In the genomic region with DNA sequence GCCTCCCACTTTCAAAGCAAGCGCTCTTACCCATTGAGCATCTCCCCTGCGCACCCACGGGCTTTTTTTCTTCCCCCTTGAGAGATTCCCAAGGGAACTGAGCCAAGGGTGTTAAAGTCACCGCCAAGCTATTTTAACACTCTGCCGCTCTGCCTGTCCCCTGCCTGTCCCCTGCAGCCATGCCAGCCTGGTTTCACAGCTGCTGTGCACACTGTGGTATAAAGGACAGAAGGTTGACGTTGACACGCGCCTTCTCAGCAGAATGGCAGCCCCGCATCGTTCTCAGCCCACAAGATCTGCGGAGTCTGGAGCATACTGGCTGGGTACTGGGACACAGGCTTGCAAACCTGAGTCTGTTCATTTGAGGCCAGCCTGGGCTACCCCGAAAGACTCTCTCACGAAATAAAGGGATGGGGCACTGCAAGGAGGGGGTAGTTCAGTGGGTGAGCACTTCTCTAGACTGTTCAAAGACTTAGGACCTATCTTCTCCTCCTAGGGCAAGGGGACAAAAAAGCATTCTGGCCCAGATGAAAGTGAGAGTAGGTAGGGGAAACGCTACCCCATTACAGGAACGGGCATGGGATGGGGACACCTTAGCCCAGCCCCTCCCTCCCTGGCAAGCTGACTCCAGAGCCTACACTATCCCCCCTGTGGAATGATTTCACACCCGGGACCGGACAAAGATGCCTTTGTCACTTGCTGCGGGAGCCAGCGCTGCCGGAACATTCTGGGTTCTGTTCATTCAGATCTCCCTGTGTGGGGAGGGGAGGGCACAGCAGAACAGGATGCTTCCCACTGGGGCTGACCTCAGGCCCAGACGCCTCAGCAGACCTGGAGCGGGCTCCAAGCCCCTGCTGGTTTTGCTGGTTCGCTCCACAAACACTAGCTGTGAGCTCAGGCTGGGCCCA, we compare ENCODE assay signal across 9 mouse cellular contexts. TPM values are rescaled to one million over a fixed set of nuclear protein-coding genes. Genes with fewer than 3 reads are reported as not detected.
DNase-seq lines count a peak whose midpoint lies in the region; ATAC-seq and TF ChIP-seq lines count a peak whose summit lies in the region.
"Had no signal": no experiment of that assay in that cellular context is flagged by ENCODE, and none has a peak within 500 bp of the region (broad histone marks: within the 10 kb centered on the region; RNA-seq: fewer than 3 reads in every experiment).

No protein-coding gene starts in this region.

- no peaks in the 10 kb centered on the region for H3K27me3 ChIP-seq in heart, embryonic 11.5 days (ENCODE audit: control insufficient read depth, insufficient read depth, low read length)
- H3K27me3 ChIP-seq in hindbrain, embryonic 12.5 days = no peaks in the 10 kb centered on the region
- no peaks in the 10 kb centered on the region for H3K27me3 ChIP-seq in midbrain, embryonic 11.5 days (ENCODE audit: control insufficient read depth, insufficient read depth, low read length)

- H3K4me3 ChIP-seq in heart, embryonic 11.5 days (ENCODE audit: low read depth, low read length) = no peak overlapping the region
- H3K4me3 ChIP-seq in hindbrain, embryonic 12.5 days = no peak overlapping the region
- no peak overlapping the region for H3K4me3 ChIP-seq in midbrain, embryonic 11.5 days (ENCODE audit: low read depth, low read length)
- no peak overlapping the region for H3K4me3 ChIP-seq in lung, adult 2 months (replicated peaks; ENCODE audit: extremely low read depth, low read depth, low read length)

- ATAC-seq in heart, embryonic 11.5 days (replicated peaks; ENCODE audit: insufficient number of reproducible peaks, low FRiP score, low TSS enrichment) = no peak
- ATAC-seq in hindbrain, embryonic 12.5 days (ENCODE audit: low FRiP score) = peak; percentile 64
- ATAC-seq in midbrain, embryonic 11.5 days (ENCODE audit: low FRiP score) = 0 out of 2 replicates have a peak, but pooled peaks have one; percentile 27
- no peak for ATAC-seq in erythroblast, adult 5-6 weeks (replicated peaks; ENCODE audit: low FRiP score, poor library complexity, severe bottlenecking)

- H3K9me3 ChIP-seq in heart, embryonic 11.5 days (replicated peaks; ENCODE audit: control insufficient read depth, low read length) = no peaks in the 10 kb centered on the region
- no peaks in the 10 kb centered on the region for H3K9me3 ChIP-seq in hindbrain, embryonic 12.5 days (replicated peaks)
- no peaks in the 10 kb centered on the region for H3K9me3 ChIP-seq in midbrain, embryonic 11.5 days (ENCODE audit: control insufficient read depth, low read length)

- DNase-seq in heart, adult 11 months = peak; percentile 93
- peak; percentile 31 for DNase-seq in fibroblast of lung, adult 2 months (ENCODE audit: low read depth)
- no peak for DNase-seq in midbrain, embryonic 11.5 days (ENCODE audit: low spot score, missing footprints)
- DNase-seq in adrenal gland, adult 2 months = no peak
- no peak for DNase-seq in lung, adult 2 months

- no peaks in the 10 kb centered on the region for H3K36me3 ChIP-seq in heart, embryonic 11.5 days (ENCODE audit: control insufficient read depth, insufficient read depth, low read length)
- peaks cover 7% of the 10 kb centered on the region; the same call in 1 of the 2 replicates for H3K36me3 ChIP-seq in hindbrain, embryonic 12.5 days
- 0 out of 2 replicates have a peak, but pooled peaks cover 3% of the 10 kb centered on the region for H3K36me3 ChIP-seq in midbrain, embryonic 11.5 days (ENCODE audit: control insufficient read depth, insufficient read depth, low read length)

- TF ChIP-seq POLR2A in lung, adult 2 months (IDR thresholded peaks at IDR 0.05; ENCODE audit: borderline replicate concordance, extremely low read depth, low read depth, low read length) = no peak

- H3K4me1 ChIP-seq in heart, embryonic 11.5 days (ENCODE audit: control insufficient read depth, insufficient read depth, low read length) = peaks cover 8% of the 10 kb centered on the region
- H3K4me1 ChIP-seq in hindbrain, embryonic 12.5 days = peaks cover 41% of the 10 kb centered on the region
- peaks cover 11% of the 10 kb centered on the region; the same call in 1 of the 2 replicates for H3K4me1 ChIP-seq in midbrain, embryonic 11.5 days (ENCODE audit: control insufficient read depth, insufficient read depth, low read length)
- no peaks in the 10 kb centered on the region for H3K4me1 ChIP-seq in lung, adult 2 months (ENCODE audit: control insufficient read depth, insufficient read depth, low read length)

- no peak overlapping the region for H3K9ac ChIP-seq in heart, embryonic 11.5 days (ENCODE audit: low read depth, low read length)
- H3K9ac ChIP-seq in hindbrain, embryonic 12.5 days = no peak overlapping the region
- no peak overlapping the region for H3K9ac ChIP-seq in midbrain, embryonic 11.5 days (ENCODE audit: low read length)

- H3K4me2 ChIP-seq in heart, embryonic 11.5 days = no peak overlapping the region
- no peak overlapping the region for H3K4me2 ChIP-seq in hindbrain, embryonic 12.5 days (replicated peaks)
- no peak overlapping the region for H3K4me2 ChIP-seq in midbrain, embryonic 11.5 days

- no peak for TF ChIP-seq CTCF in lung, adult 2 months (IDR thresholded peaks at IDR 0.05; ENCODE audit: insufficient read depth, low read length)

- WGBS in heart, embryonic 11.5 days (ENCODE audit: insufficient replicate concordance) = 57% methylated on average over 23 of the region's 23 CpGs
- WGBS in hindbrain, embryonic 12.5 days = 45% methylated on average over 23 of the region's 23 CpGs
- 68% methylated on average over 23 of the region's 23 CpGs for WGBS in midbrain, embryonic 11.5 days
- 74% methylated on average over 23 of the region's 23 CpGs for WGBS in lung, adult 2 months

- no peak overlapping the region for H3K27ac ChIP-seq in heart, embryonic 11.5 days (ENCODE audit: low read depth, low read length)
- peak overlapping the region; percentile 77 for H3K27ac ChIP-seq in hindbrain, embryonic 12.5 days
- H3K27ac ChIP-seq in midbrain, embryonic 11.5 days (ENCODE audit: low read depth, low read length) = no peak overlapping the region
- H3K27ac ChIP-seq: macrophage had no signal

RNA-seq across cellular contexts. Expression of a gene that starts 21.8 kb away (rescaled TPM):
- polyA plus RNA-seq in heart, embryonic 11.5 days (2014; fragmentation: Nextera tagmentation; extraction: Ambion mirVana) = 7.0 and 10.1 TPM in 2 replicates
- 40.8 and 43.8 TPM in 2 replicates for polyA plus RNA-seq in hindbrain, embryonic 12.5 days (2016; fragmentation: Nextera tagmentation; extraction: Ambion mirVana)
- polyA plus RNA-seq in midbrain, embryonic 11.5 days (2014; fragmentation: Nextera tagmentation; extraction: Ambion mirVana) = 16.5 and 19.8 TPM in 2 replicates
- 10 to 100 TPM; 11.2 to 18.2 TPM for total RNA-seq in adrenal gland, adult 2 months (2021)
- 35.4 and 37.9 TPM in 2 replicates for polyA plus RNA-seq in adrenal gland, adult 2 months (2012; rRNA removed)
- 15.9 and 26.5 TPM in 2 replicates for total RNA-seq in erythroblast, adult 5-6 weeks (2015; ENCODE audit: low replicate concordance)
- total RNA-seq in erythroblast, adult 5-6 weeks (2017; ENCODE audit: low replicate concordance) = 19.8 and 35.4 TPM in 2 replicates
- 61.1 and 64.0 TPM in 2 replicates for polyA plus RNA-seq in lung, adult 2 months (2012; rRNA removed)

Comparison
In these comparisons a context has a peak if more than half of its experiments do, and no peak if none do; other contexts are left out.
1. DNase-seq: peak in heart, adult 11 months (single experiment) and fibroblast of lung, adult 2 months (single experiment); none in midbrain, embryonic 11.5 days (single experiment), adrenal gland, adult 2 months (single experiment) and lung, adult 2 months (single experiment).
2. ATAC-seq: peak in hindbrain, embryonic 12.5 days (single experiment) and midbrain, embryonic 11.5 days (single experiment); none in heart, embryonic 11.5 days (single experiment) and erythroblast, adult 5-6 weeks (single experiment).